Mouse (Mus musculus): ENCODE data around the gene Lyst. TPM values are rescaled to one million over a fixed set of nuclear protein-coding genes. Genes with fewer than 3 reads are reported as not detected.

Gene Lyst
- polyA plus RNA-seq, 1 experiment from 2014 or later: 4.6 TPM

DNA sequence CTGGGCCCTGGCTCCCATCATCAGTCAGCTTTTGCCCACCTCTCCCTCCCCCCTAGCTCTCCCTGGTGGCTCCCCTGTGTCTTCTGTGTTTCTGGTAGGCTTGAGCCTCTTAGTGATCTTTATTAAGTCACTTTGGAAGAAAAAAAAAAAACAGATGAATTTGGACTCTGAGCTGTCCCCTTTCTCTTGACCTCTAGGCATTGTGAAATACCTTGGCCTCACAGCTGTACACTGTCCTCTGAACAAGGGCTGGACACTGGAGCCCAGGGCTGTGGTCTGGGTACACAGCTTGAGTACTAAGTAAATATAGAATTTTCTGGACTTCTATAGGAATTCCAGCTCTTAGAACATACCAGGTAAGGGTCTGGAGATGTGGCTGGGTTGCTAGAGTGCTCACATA, 20.6 kb upstream of the Lyst start:
- Histone ChIP-seq H3K9ac (ENCODE audit: low read depth, low read length) (no peak overlapping the region), H3K4me2 (ENCODE audit: low read depth, low read length) (no peak overlapping the region), H3K4me3 (ENCODE audit: low read depth, low read length) (no peak overlapping the region), H3K9me3 (replicated peaks; ENCODE audit: control insufficient read depth, low read length) (no peaks in the 10 kb centered on the region), H3K27me3 (ENCODE audit: control insufficient read depth, insufficient read depth, low read depth, low read length) (no peaks in the 10 kb centered on the region), H3K27ac (ENCODE audit: low read length) (0 out of 2 replicates have a peak overlapping the region, but pooled peaks have one; percentile 35), H3K36me3 (ENCODE audit: control insufficient read depth, insufficient read depth) (no peaks in the 10 kb centered on the region), H3K4me1 (ENCODE audit: control insufficient read depth, low read depth, low read length) (peaks cover 16% of the 10 kb centered on the region)
- peak; percentile 91 for ATAC-seq (ENCODE audit: low read depth)

DNA sequence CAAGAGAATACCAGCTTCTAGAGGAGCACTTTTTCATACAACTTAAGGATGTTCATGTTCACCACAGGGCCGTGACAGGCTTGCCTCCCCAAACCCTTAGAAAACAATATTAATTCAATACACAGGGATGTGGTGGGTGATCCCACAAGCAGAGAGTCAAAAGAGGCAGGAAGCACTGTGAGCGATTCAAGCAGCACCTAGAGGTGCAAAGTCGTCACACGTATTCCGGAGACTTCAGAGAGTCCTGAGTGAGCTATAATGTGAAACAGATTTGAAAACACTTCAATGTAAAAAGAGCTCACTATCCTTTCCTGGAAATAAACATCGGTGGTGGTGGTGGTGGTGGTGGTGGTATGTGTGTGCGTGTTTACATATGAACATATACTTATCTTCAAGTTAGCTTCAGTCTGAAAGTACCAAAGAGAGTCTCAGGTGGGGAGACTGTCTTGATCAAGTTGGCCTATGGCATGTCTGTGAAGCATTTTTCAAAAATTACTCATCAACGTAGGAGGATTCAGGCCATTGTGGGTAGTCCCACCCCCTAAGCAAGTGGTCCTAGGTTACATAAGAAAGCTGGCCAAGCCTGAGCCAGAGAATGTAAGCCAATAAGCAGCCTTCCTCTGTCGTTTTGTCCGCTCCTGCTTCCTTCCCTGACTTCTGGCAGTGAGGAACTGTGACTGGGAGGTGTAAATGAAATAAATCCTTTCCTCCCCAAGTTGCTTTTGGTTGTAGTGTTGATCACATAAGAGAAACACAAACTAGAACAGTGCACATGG, 17.9 kb upstream of the Lyst start:
- no peak for ATAC-seq (ENCODE audit: low read depth)
- Histone ChIP-seq H3K27me3 (ENCODE audit: control insufficient read depth, insufficient read depth, low read depth, low read length) (no peaks in the 10 kb centered on the region), H3K4me1 (ENCODE audit: control insufficient read depth, low read depth, low read length) (peaks cover 16% of the 10 kb centered on the region), H3K27ac (ENCODE audit: low read length) (no peak overlapping the region), H3K9me3 (replicated peaks; ENCODE audit: control insufficient read depth, low read length) (no peaks in the 10 kb centered on the region), H3K9ac (ENCODE audit: low read depth, low read length) (no peak overlapping the region), H3K36me3 (ENCODE audit: control insufficient read depth, insufficient read depth) (no peaks in the 10 kb centered on the region), H3K4me3 (ENCODE audit: low read depth, low read length) (no peak overlapping the region), H3K4me2 (ENCODE audit: low read depth, low read length) (no peak overlapping the region)
- WGBS (ENCODE audit: insufficient replicate concordance): 64% methylated on average over 10 of the region's 10 CpGs

DNA sequence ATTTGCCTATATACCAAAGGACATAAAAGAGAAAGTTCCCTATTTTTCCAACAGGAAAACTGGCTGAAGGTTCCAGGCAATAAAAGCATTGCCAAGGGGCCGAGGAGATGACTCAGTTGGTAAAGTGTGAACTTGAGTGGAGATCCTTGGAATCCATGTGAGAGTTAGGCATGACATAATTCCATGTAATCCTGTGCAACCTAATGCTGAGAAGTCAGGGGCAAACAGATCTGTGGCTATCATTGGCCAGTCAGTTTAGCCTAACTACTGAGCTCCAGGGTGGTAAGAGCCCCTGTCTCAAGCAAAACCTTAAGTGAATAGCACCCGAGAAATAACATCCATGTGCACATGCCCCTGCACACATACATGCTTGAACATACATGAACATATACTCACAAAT, 17.3 kb upstream of the Lyst start:
- no peak for ATAC-seq (ENCODE audit: low read depth)
- 49% methylated on average over 2 of the region's 2 CpGs for WGBS (ENCODE audit: insufficient replicate concordance)
- H3K36me3 ChIP-seq (ENCODE audit: control insufficient read depth, insufficient read depth): no peaks in the 10 kb centered on the region

GRCm38 (mm10) chr13:13573572-13574257, 16.5 kb upstream of the Lyst start:
- no peak for ATAC-seq (ENCODE audit: low read depth)
- Histone ChIP-seq H3K4me1 (ENCODE audit: control insufficient read depth, low read depth, low read length) (peaks cover 13% of the 10 kb centered on the region), H3K9ac (ENCODE audit: low read depth, low read length) (no peak overlapping the region), H3K27me3 (ENCODE audit: control insufficient read depth, insufficient read depth, low read depth, low read length) (no peaks in the 10 kb centered on the region), H3K36me3 (ENCODE audit: control insufficient read depth, insufficient read depth) (no peaks in the 10 kb centered on the region), H3K4me3 (ENCODE audit: low read depth, low read length) (no peak overlapping the region), H3K4me2 (ENCODE audit: low read depth, low read length) (no peak overlapping the region), H3K9me3 (replicated peaks; ENCODE audit: control insufficient read depth, low read length) (no peaks in the 10 kb centered on the region), H3K27ac (ENCODE audit: low read length) (no peak overlapping the region)
- 41% methylated on average over 5 of the region's 5 CpGs for WGBS (ENCODE audit: insufficient replicate concordance)

More for the DNA sequence above, 17.3 kb upstream of the Lyst start:
- Histone ChIP-seq H3K9ac (ENCODE audit: low read depth, low read length) (no peak overlapping the region), H3K9me3 (replicated peaks; ENCODE audit: control insufficient read depth, low read length) (no peaks in the 10 kb centered on the region), H3K4me2 (ENCODE audit: low read depth, low read length) (no peak overlapping the region), H3K27me3 (ENCODE audit: control insufficient read depth, insufficient read depth, low read depth, low read length) (no peaks in the 10 kb centered on the region), H3K4me3 (ENCODE audit: low read depth, low read length) (no peak overlapping the region), H3K4me1 (ENCODE audit: control insufficient read depth, low read depth, low read length) (peaks cover 16% of the 10 kb centered on the region), H3K27ac (ENCODE audit: low read length) (no peak overlapping the region)

GRCm38 (mm10) chr13:13574258-13574870, 15.8 kb upstream of the Lyst start:
- 70% methylated on average over 8 of the region's 8 CpGs for WGBS (ENCODE audit: insufficient replicate concordance)

GRCm38 (mm10) chr13:13575106-13575505, 15.1 kb upstream of the Lyst start:
- 68% methylated on average over 8 of the region's 8 CpGs for WGBS (ENCODE audit: insufficient replicate concordance)
- H3K4me2 ChIP-seq (ENCODE audit: low read depth, low read length): no peak overlapping the region
- no peaks in the 10 kb centered on the region for H3K27me3 ChIP-seq (ENCODE audit: control insufficient read depth, insufficient read depth, low read depth, low read length)
- H3K4me1 ChIP-seq (ENCODE audit: control insufficient read depth, low read depth, low read length): peaks cover 7% of the 10 kb centered on the region
- no peaks in the 10 kb centered on the region for H3K9me3 ChIP-seq (replicated peaks; ENCODE audit: control insufficient read depth, low read length)
- no peaks in the 10 kb centered on the region for H3K36me3 ChIP-seq (ENCODE audit: control insufficient read depth, insufficient read depth)
- no peak for ATAC-seq (ENCODE audit: low read depth)
- no peak overlapping the region for H3K27ac ChIP-seq (ENCODE audit: low read length)
- H3K4me3 ChIP-seq (ENCODE audit: low read depth, low read length): no peak overlapping the region
- H3K9ac ChIP-seq (ENCODE audit: low read depth, low read length): no peak overlapping the region

More at GRCm38 (mm10) chr13:13574258-13574870, 15.8 kb upstream of the Lyst start:
- Histone ChIP-seq H3K4me2 (ENCODE audit: low read depth, low read length) (no peak overlapping the region), H3K4me1 (ENCODE audit: control insufficient read depth, low read depth, low read length) (peaks cover 7% of the 10 kb centered on the region), H3K9me3 (replicated peaks; ENCODE audit: control insufficient read depth, low read length) (no peaks in the 10 kb centered on the region), H3K4me3 (ENCODE audit: low read depth, low read length) (no peak overlapping the region), H3K9ac (ENCODE audit: low read depth, low read length) (no peak overlapping the region), H3K27me3 (ENCODE audit: control insufficient read depth, insufficient read depth, low read depth, low read length) (no peaks in the 10 kb centered on the region), H3K36me3 (ENCODE audit: control insufficient read depth, insufficient read depth) (no peaks in the 10 kb centered on the region), H3K27ac (ENCODE audit: low read length) (no peak overlapping the region)
- ATAC-seq (ENCODE audit: low read depth): no peak

- Histone ChIP-seq H3K9me3 (replicated peaks; ENCODE audit: control insufficient read depth, low read length) (no peaks in the 10 kb centered on the region), H3K27me3 (ENCODE audit: control insufficient read depth, insufficient read depth, low read depth, low read length) (no peaks in the 10 kb centered on the region), H3K4me1 (ENCODE audit: control insufficient read depth, low read depth, low read length) (peaks cover 7% of the 10 kb centered on the region), H3K27ac (ENCODE audit: low read length) (no peak overlapping the region), H3K9ac (ENCODE audit: low read depth, low read length) (no peak overlapping the region), H3K36me3 (ENCODE audit: control insufficient read depth, insufficient read depth) (no peaks in the 10 kb centered on the region), H3K4me2 (ENCODE audit: low read depth, low read length) (no peak overlapping the region), H3K4me3 (ENCODE audit: low read depth, low read length) (no peak overlapping the region)
- WGBS (ENCODE audit: insufficient replicate concordance): 52% methylated on average over 8 of the region's 8 CpGs
- ATAC-seq (ENCODE audit: low read depth): no peak
Measured at GRCm38 (mm10) chr13:13576469-13577205, 13.6 kb upstream of the Lyst start.

- ATAC-seq (ENCODE audit: low read depth): no peak
- H3K4me2 ChIP-seq (ENCODE audit: low read depth, low read length): no peak overlapping the region
Measured at GRCm38 (mm10) chr13:13581988-13582387, 8.2 kb upstream of the Lyst start.

More at GRCm38 (mm10) chr13:13581988-13582387, 8.2 kb upstream of the Lyst start:
- WGBS (ENCODE audit: insufficient replicate concordance): 43% methylated on average over 4 of the region's 4 CpGs
- no peaks in the 10 kb centered on the region for H3K9me3 ChIP-seq (replicated peaks; ENCODE audit: control insufficient read depth, low read length)
- H3K27ac ChIP-seq (ENCODE audit: low read length): no peak overlapping the region
- H3K9ac ChIP-seq (ENCODE audit: low read depth, low read length): no peak overlapping the region
- peaks cover 2% of the 10 kb centered on the region; the same call in 1 of the 2 replicates for H3K4me1 ChIP-seq (ENCODE audit: control insufficient read depth, low read depth, low read length)
- no peak overlapping the region for H3K4me3 ChIP-seq (ENCODE audit: low read depth, low read length)
- H3K36me3 ChIP-seq (ENCODE audit: control insufficient read depth, insufficient read depth): no peaks in the 10 kb centered on the region
- no peaks in the 10 kb centered on the region for H3K27me3 ChIP-seq (ENCODE audit: control insufficient read depth, insufficient read depth, low read depth, low read length)
